In the genomic region with DNA sequence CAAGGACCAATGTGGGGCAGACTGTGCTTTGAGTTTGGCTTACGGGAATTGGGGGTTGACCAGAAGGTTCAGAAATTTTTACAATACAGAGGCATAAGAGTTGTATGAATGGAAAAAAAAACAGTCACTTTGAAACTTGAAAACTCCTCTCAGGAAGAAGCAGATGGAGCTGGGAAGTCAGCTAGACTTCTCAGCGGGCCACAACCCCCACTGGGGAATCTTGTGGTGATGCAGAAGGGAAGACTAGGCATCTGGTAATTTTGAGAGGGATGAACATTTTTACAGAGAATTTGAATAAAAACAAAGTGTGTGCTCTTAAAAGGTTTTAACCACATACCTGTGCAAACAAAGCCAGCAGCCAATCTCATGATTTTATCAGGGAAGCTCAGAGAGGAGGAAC, we compare ENCODE assay signal across 24 mouse cellular contexts.
DNase-seq lines count a peak whose midpoint lies in the region; ATAC-seq and TF ChIP-seq lines count a peak whose summit lies in the region.
"Had no signal": no experiment of that assay in that cellular context is flagged by ENCODE, and none has a peak within 500 bp of the region (broad histone marks: within the 10 kb centered on the region; RNA-seq: fewer than 3 reads in every experiment).

No protein-coding gene starts in this region.

- no peak overlapping the region for H3K4me3 ChIP-seq in stomach, postnatal 0 days (ENCODE audit: low read depth, low read length)
- H3K4me3 ChIP-seq: embryonic facial prominence, embryonic 10.5 days; forebrain, embryonic 13.5 days; heart, embryonic 13.5 days; hindbrain, embryonic 12.5 days had no signal

- H3K9ac ChIP-seq in stomach, postnatal 0 days (ENCODE audit: low read length): no peak overlapping the region
- H3K9ac ChIP-seq: forebrain, embryonic 13.5 days; forebrain, postnatal 0 days; heart, embryonic 13.5 days; hindbrain, embryonic 12.5 days had no signal

- H3K4me2 ChIP-seq in stomach, postnatal 0 days (replicated peaks; ENCODE audit: low read depth): no peak overlapping the region
- H3K4me2 ChIP-seq: forebrain, embryonic 13.5 days; heart, embryonic 13.5 days; hindbrain, embryonic 12.5 days had no signal

- H3K27ac ChIP-seq in stomach, postnatal 0 days (replicated peaks): no peak overlapping the region
- H3K27ac ChIP-seq: embryonic facial prominence, embryonic 10.5 days; forebrain, embryonic 13.5 days; heart, embryonic 13.5 days; hindbrain, embryonic 12.5 days had no signal

- no peaks in the 10 kb centered on the region for H3K9me3 ChIP-seq in stomach, postnatal 0 days (ENCODE audit: control insufficient read depth, low read length)
- H3K9me3 ChIP-seq: embryonic facial prominence, embryonic 10.5 days; forebrain, embryonic 13.5 days; G1E; heart, embryonic 13.5 days; hindbrain, embryonic 12.5 days had no signal

- H3K4me1 ChIP-seq in stomach, postnatal 0 days (replicated peaks; ENCODE audit: control insufficient read depth, insufficient read depth): no peaks in the 10 kb centered on the region
- H3K4me1 ChIP-seq: embryonic facial prominence, embryonic 10.5 days; forebrain, embryonic 13.5 days; hindbrain, embryonic 12.5 days had no signal

- WGBS in stomach, postnatal 0 days: 85% methylated on average over 2 of the region's 2 CpGs

- no peak for TF ChIP-seq EP300 in stomach, postnatal 0 days (optimal IDR thresholded peaks at IDR 0.05)

- peak; percentile 5 to 30 for DNase-seq in cerebellum, postnatal 10 days
- no peak for DNase-seq in cerebellum, adult 8-10 months
- DNase-seq in left cerebral cortex, adult 18-20 months (ENCODE audit: low spot score in 2 of 2): peak; percentile 3 to 19
- no peak for DNase-seq in left cerebral cortex, adult 11 months (ENCODE audit: low spot score)
- DNase-seq in brain, adult 2 months (ENCODE audit: low read depth, low spot score): peak; percentile 62
- DNase-seq in telencephalon, adult 2 months (ENCODE audit: low read depth, low spot score): peak; percentile 38
- DNase-seq in stomach, postnatal 0 days (ENCODE audit: low spot score): no peak
- DNase-seq: adrenal gland, adult 8-10 months; adrenal gland, postnatal 36 days; B cell, adult 2 months; cerebellum, adult 11 months; cerebellum, adult 9-10 months; cerebellum, postnatal 36 days; forebrain, postnatal 0 days; gastrocnemius, postnatal 36 days; heart, adult 11 months; heart, postnatal 36 days had no signal

- no peaks in the 10 kb centered on the region for H3K36me3 ChIP-seq in stomach, postnatal 0 days (ENCODE audit: control insufficient read depth, insufficient read depth, low read length)
- H3K36me3 ChIP-seq: embryonic facial prominence, embryonic 10.5 days; G1E; heart, embryonic 13.5 days; hindbrain, embryonic 12.5 days had no signal

- no peaks in the 10 kb centered on the region for H3K27me3 ChIP-seq in stomach, postnatal 0 days (ENCODE audit: control insufficient read depth, insufficient read depth, low read length)
- H3K27me3 ChIP-seq: forebrain, embryonic 13.5 days; heart, embryonic 13.5 days; hindbrain, embryonic 12.5 days had no signal

- no peak for ATAC-seq in stomach, postnatal 0 days (ENCODE audit: low FRiP score, low TSS enrichment)
- ATAC-seq: CD4-positive, CD25-positive, alpha-beta regulatory T cell, adult 4 months; forebrain, embryonic 13.5 days; forebrain, postnatal 0 days; hindbrain, embryonic 16.5 days had no signal

- no peak for TF ChIP-seq CTCF in stomach, postnatal 0 days (IDR thresholded peaks at IDR 0.05; ENCODE audit: low read depth)

Comparison
In these comparisons a context has a peak if more than half of its experiments do, and no peak if none do; other contexts are left out.
1. DNase-seq: peak in cerebellum, postnatal 10 days (2 of 2), left cerebral cortex, adult 18-20 months (2 of 2), brain, adult 2 months (single experiment) and telencephalon, adult 2 months (single experiment); none in cerebellum, adult 8-10 months (single experiment), left cerebral cortex, adult 11 months (single experiment) and stomach, postnatal 0 days (single experiment).